In genomic region chr14:103515419-103515818, GRCm38 (mm10) we compare ENCODE assay signal across 23 mouse cellular contexts. TPM values are rescaled to one million over a fixed set of nuclear protein-coding genes. Genes with fewer than 3 reads are reported as not detected.
DNase-seq lines count a peak whose midpoint lies in the region; ATAC-seq and TF ChIP-seq lines count a peak whose summit lies in the region.
"Had no signal": no experiment of that assay in that cellular context is flagged by ENCODE, and none has a peak within 500 bp of the region (broad histone marks: within the 10 kb centered on the region; RNA-seq: fewer than 3 reads in every experiment).

No protein-coding gene starts in this region.

- 82% methylated on average over 8 of the region's 8 CpGs for WGBS in forebrain, postnatal 0 days
- WGBS in forebrain, embryonic 13.5 days, result 90% methylated on average over 8 of the region's 8 CpGs
- 61% methylated on average over 8 of the region's 8 CpGs for WGBS in kidney, adult 2 months
- WGBS in kidney, embryonic 15.5 days, result 67% methylated on average over 8 of the region's 8 CpGs

- H3K27me3 ChIP-seq in forebrain, postnatal 0 days (ENCODE audit: insufficient read depth, low read length), result no peaks in the 10 kb centered on the region
- H3K27me3 ChIP-seq in forebrain, embryonic 13.5 days, result no peaks in the 10 kb centered on the region
- H3K27me3 ChIP-seq in kidney, adult 2 months (replicated peaks; ENCODE audit: control insufficient read depth, insufficient read depth, low read length), result no peaks in the 10 kb centered on the region
- H3K27me3 ChIP-seq in kidney, embryonic 15.5 days, result no peaks in the 10 kb centered on the region
- no peaks in the 10 kb centered on the region for H3K27me3 ChIP-seq in Patski
- H3K27me3 ChIP-seq: CH12.LX had no signal

- no peaks in the 10 kb centered on the region for H3K36me3 ChIP-seq in forebrain, postnatal 0 days (ENCODE audit: insufficient read depth)
- H3K36me3 ChIP-seq in forebrain, embryonic 13.5 days (ENCODE audit: poor library complexity, severe bottlenecking), result no peaks in the 10 kb centered on the region
- no peaks in the 10 kb centered on the region for H3K36me3 ChIP-seq in kidney, adult 2 months (ENCODE audit: control insufficient read depth, insufficient read depth, low read length)
- H3K36me3 ChIP-seq in kidney, embryonic 15.5 days, result no peaks in the 10 kb centered on the region
- H3K36me3 ChIP-seq: G1E had no signal

- POLR2A ChIA-PET in Patski (lab: Charles Lee), result interaction anchor here (0.7 kb wide), 2 partner anchors 30 to 38 kb away, joined by 4 to 7 read pairs; no protein-coding TSS in a partner anchor

- H3K27ac ChIP-seq in forebrain, postnatal 0 days (ENCODE audit: low read depth, low read length), result no peak overlapping the region
- H3K27ac ChIP-seq in forebrain, embryonic 13.5 days, result no peak overlapping the region
- peak overlapping the region; percentile 3; the same call in 1 of the 2 replicates for H3K27ac ChIP-seq in kidney, adult 2 months (ENCODE audit: insufficient read depth, low read depth, low read length)
- H3K27ac ChIP-seq in kidney, embryonic 15.5 days, result no peak overlapping the region

- H3K4me1 ChIP-seq in forebrain, postnatal 0 days (ENCODE audit: insufficient read depth), result no peaks in the 10 kb centered on the region
- peaks cover 14% of the 10 kb centered on the region for H3K4me1 ChIP-seq in forebrain, embryonic 13.5 days
- H3K4me1 ChIP-seq in kidney, adult 2 months (ENCODE audit: control insufficient read depth, insufficient read depth, low read length), result peaks cover 3% of the 10 kb centered on the region; the same call in 1 of the 2 replicates
- 0 out of 2 replicates have a peak, but pooled peaks cover 10% of the 10 kb centered on the region for H3K4me1 ChIP-seq in kidney, embryonic 15.5 days

- DNase-seq in forebrain, postnatal 0 days, result no peak
- no peak for DNase-seq in kidney, adult 2 months
- peak; percentile 75 for DNase-seq in Patski (ENCODE audit: low read depth, low spot score)
- DNase-seq: adrenal gland, adult 2 months; adrenal gland, adult 8-10 months; adrenal gland, postnatal 10 days; adrenal gland, postnatal 14 days; adrenal gland, postnatal 25 days; adrenal gland, postnatal 36 days; B cell, adult 2 months; cerebellum, adult 11 months; cerebellum, adult 11-12 months; cerebellum, adult 18-20 months; cerebellum, adult 2 months had no signal

- TF ChIP-seq POLR2A in kidney, adult 2 months (IDR thresholded peaks at IDR 0.05; ENCODE audit: low read depth, low read length), result no peak

- no peak for TF ChIP-seq CTCF in forebrain, postnatal 0 days (IDR thresholded peaks at IDR 0.05; ENCODE audit: low read depth)
- no peak for TF ChIP-seq CTCF in kidney, adult 2 months (conservative IDR thresholded peaks at IDR 0.05; ENCODE audit: insufficient read depth, insufficient read length, low read depth, low read length)
- no peak for TF ChIP-seq CTCF in Patski (IDR thresholded peaks at IDR 0.05)

- no peaks in the 10 kb centered on the region for H3K9me3 ChIP-seq in forebrain, postnatal 0 days (ENCODE audit: low read length)
- no peaks in the 10 kb centered on the region for H3K9me3 ChIP-seq in forebrain, embryonic 13.5 days (replicated peaks)
- H3K9me3 ChIP-seq in kidney, embryonic 15.5 days (replicated peaks), result no peaks in the 10 kb centered on the region; the same call in 1 of the 2 replicates

- H3K4me2 ChIP-seq in forebrain, postnatal 0 days (ENCODE audit: low read depth), result no peak overlapping the region
- H3K4me2 ChIP-seq in forebrain, embryonic 13.5 days, result no peak overlapping the region
- H3K4me2 ChIP-seq in kidney, embryonic 15.5 days, result no peak overlapping the region

- ATAC-seq in forebrain, postnatal 0 days, result peak; percentile 54
- no peak for ATAC-seq in forebrain, embryonic 13.5 days
- no peak for ATAC-seq in kidney, embryonic 15.5 days (replicated peaks; ENCODE audit: low FRiP score)
- ATAC-seq in Patski, result peak; percentile 57
- ATAC-seq in granulocyte monocyte progenitor cell, adult 5-6 weeks (replicated peaks; ENCODE audit: poor library complexity, severe bottlenecking), result no peak
- ATAC-seq: activated CD4-positive, CD25-positive, alpha-beta regulatory T cell, adult 4 months; CD4-positive, CD25-positive, alpha-beta regulatory T cell, adult 4 months had no signal

- in situ Hi-C loops in Patski (cut with MboI; ENCODE audit: low pct_unique_long_range_greater_than_20kb), result loop anchor here (25.0 kb wide), 1 partner anchor 428 kb away; the partner anchor contains the start of gene Fbxl3

- CTCF ChIA-PET in Patski (lab: Charles Lee), result interaction anchor here (1.1 to 4.4 kb wide), 3 partner anchors 20 to 36 kb away, joined by 3 to 15 read pairs (median 3); no protein-coding TSS in a partner anchor

- no peak overlapping the region for H3K9ac ChIP-seq in forebrain, postnatal 0 days
- no peak overlapping the region for H3K9ac ChIP-seq in forebrain, embryonic 13.5 days
- H3K9ac ChIP-seq in kidney, embryonic 15.5 days, result no peak overlapping the region

- H3K4me3 ChIP-seq in forebrain, postnatal 0 days (ENCODE audit: low read depth, low read length), result no peak overlapping the region
- no peak overlapping the region for H3K4me3 ChIP-seq in forebrain, embryonic 13.5 days
- no peak overlapping the region for H3K4me3 ChIP-seq in kidney, adult 2 months (ENCODE audit: insufficient read depth, low read depth, low read length)
- no peak overlapping the region for H3K4me3 ChIP-seq in kidney, embryonic 15.5 days (replicated peaks)

RNA-seq across cellular contexts. Expression of gene Scel, which starts 2.3 kb away (rescaled TPM):
- 0.29 and 1.1 TPM in 2 replicates for total RNA-seq in forebrain, postnatal 0 days (2014; rRNA removed)
- 0.19 and 0.30 TPM in 2 replicates for polyA plus RNA-seq in forebrain, postnatal 0 days (2015; fragmentation: Nextera tagmentation; extraction: Ambion mirVana)
- polyA plus RNA-seq in forebrain, embryonic 13.5 days (2015; fragmentation: Nextera tagmentation; extraction: Ambion mirVana), result 0.10 TPM in 1 of 2 replicates, not detected in the other
- 1.8 and 2.7 TPM in 2 replicates for polyA plus RNA-seq in kidney, adult 2 months (2012; rRNA removed)
- 2.7 and 2.8 TPM in 2 replicates for polyA plus RNA-seq in kidney, embryonic 15.5 days (2015; fragmentation: Nextera tagmentation; extraction: Ambion mirVana)
- polyA plus RNA-seq in Patski (2021), result 66.6 TPM
- total RNA-seq in granulocyte monocyte progenitor cell, adult 5-6 weeks (2014; fragmentation: Nextera tagmentation), result 0.38 TPM in 1 of 2 replicates, not detected in the other
- total RNA-seq in granulocyte monocyte progenitor cell, adult 5-6 weeks (2017), result 0.09 TPM in 1 of 2 replicates, not detected in the other
- total RNA-seq: adrenal gland, postnatal 10 days; adrenal gland, postnatal 14 days; G1E; MEL had no signal
- polyA plus RNA-seq: activated CD4-positive, CD25-positive, alpha-beta regulatory T cell, adult 4 months; C2C12; G1E had no signal

Comparison
In these comparisons a context has a peak if more than half of its experiments do, and no peak if none do; other contexts are left out.
1. ATAC-seq: peak in forebrain, postnatal 0 days (single experiment) and Patski (single experiment); none in forebrain, embryonic 13.5 days (single experiment), kidney, embryonic 15.5 days (single experiment) and granulocyte monocyte progenitor cell, adult 5-6 weeks (single experiment).
2. RNA of gene Scel, which starts 2.3 kb away (polyA plus RNA-seq): 66.6 TPM in Patski (single experiment); 2.7 to 2.8 TPM in kidney, embryonic 15.5 days, 1.8 to 2.7 TPM in kidney, adult 2 months, 0.19 to 0.30 TPM in forebrain, postnatal 0 days and 0.10 TPM in forebrain, embryonic 13.5 days; every median in the first group is over 10 times any median in the second.